Mouse (Mus musculus): ENCODE results near the gene Ppm1a.

Ppm1a gene

DNA sequence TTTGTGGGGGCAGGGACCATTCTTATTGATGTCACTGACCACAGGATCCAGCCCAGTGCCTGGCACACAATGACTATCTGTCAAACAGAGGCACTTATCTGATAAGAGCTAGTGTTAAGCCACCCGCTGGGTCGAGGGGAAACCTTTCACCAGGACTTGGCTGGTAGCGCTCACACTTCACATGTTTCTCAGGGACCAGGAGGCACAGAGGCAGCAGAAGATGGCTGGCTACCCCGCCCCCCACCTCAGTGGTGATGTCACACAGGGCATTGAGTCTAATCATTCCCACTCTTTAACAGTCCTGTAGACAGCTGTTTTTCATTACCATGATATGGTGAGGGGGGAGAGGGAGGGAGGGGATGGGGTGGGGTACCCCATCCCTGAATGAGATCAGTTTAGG, at the start of gene Ppm1a:
TSS of gene Ppm1a (plus strand) at position 370 of the 400 bp plus-strand sequence.
- no peak for DNase-seq

GRCm38 (mm10) chr12:72709981-72710380, 47.3 kb upstream of the Ppm1a start:
- no peak for DNase-seq

- no peak for DNase-seq
Observed at GRCm38 (mm10) chr12:72714896-72715295, 42.4 kb upstream of the Ppm1a start.

DNA sequence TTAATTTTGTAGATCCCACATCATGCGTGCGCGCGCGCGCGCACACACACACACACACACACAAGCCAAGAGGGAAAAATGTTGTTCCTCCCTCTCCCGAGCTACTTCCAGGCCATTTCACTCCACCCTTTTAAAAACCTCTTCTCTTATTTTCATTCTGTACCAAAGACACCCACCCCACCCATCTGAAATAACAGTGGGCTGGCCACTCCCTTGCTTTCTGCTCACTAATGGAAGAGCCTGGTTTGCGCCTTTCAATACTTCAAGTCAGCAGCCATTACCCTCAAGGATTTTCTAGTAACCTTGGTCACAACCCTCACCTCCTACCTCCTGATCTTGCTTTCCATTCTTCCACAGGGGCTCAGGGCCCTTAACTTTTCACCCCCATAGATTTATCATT, 41.4 kb upstream of the Ppm1a start:
- no peak for DNase-seq

- DNase-seq = no peak
Observed at GRCm38 (mm10) chr12:72719046-72719445, 38.2 kb upstream of the Ppm1a start.

GRCm38 (mm10) chr12:72719452-72720087, 37.7 kb upstream of the Ppm1a start:
- DNase-seq = no peak

DNA sequence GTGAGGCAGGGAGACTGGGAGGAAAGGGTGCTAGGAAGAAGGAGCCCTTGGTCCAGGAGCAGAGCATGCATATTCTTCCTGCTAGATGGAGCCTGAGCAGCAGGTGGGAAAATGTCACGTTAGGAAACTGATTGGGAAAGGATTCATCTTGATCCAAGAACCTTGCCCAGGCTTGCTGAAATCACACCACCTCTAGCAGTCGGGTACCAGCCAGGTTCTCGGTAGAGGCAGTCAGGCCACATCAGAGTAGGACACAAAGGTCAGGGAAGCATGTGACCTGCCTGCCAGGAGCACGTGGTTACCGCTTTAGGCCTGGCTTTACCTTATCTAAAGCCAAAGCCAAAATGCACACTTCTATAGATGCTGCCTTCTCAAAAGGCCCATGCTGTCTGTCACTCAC, 35.5 kb upstream of the Ppm1a start:
- DNase-seq = no peak

DNA sequence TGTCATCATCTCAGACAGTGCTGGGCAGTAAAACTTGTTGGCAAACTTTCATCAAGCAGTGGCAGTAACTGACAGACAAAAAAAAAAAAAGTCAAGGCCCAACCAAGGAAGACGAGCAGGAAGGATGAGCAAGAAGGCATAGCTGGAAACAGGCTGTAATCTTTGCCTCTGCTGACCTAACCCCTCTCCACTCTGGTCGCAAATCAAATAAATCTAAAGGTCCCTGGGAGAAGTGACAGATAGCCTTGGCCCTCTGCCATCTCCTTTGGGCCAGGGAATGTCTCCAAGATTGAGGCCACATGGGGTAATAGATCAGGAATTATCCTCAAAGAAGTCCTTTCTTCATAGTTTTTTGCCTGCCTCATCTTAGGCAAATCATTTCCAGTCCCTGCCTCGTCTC, 33.3 kb upstream of the Ppm1a start:
- DNase-seq = peak; percentile 68

GRCm38 (mm10) chr12:72727021-72727420, 30.2 kb upstream of the Ppm1a start:
- DNase-seq = no peak

DNA sequence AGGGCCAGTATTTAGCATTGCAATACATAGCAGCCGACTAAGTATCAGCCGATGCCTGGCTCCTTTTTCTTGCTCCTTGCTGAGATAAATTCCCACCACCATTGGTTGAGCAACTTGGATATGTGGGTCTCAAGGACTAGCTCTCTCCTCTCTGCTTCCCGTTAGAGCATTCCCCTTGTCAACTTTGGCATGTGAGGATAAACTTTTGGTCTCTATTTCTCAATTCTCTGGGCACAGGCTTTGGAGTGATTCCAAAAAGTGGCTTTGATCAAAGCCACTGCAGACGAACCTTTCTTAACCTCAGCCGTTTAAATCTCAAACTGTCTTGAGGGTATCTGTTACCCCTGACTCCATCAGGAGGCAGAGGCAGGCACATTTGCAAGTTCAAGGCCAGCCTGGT, 29.6 kb upstream of the Ppm1a start:
- no peak for DNase-seq

DNA sequence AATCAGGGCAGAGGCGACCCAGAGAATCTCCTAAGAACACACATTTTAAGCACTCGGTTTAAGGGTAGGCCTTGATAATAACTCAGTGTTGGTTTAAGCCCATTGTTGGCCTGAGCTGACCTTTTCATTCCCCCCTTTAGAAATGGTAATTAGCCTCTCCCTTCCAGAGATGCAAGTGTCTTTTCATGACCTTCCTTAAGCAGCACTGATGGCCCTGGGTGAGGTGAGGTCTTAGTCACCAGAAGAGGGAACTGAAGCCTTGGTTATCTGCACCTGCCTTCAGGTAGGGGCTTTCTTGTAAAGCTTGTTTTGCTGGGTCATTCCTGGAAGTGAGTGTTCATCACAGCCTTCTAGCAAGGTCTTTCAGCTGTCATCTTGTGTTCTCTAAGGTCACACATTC, 23.1 kb upstream of the Ppm1a start:
- no peak for DNase-seq

GRCm38 (mm10) chr12:72741176-72741575, 16.1 kb upstream of the Ppm1a start:
- no peak for DNase-seq

- DNase-seq = no peak
Observed at GRCm38 (mm10) chr12:72744803-72745360, 12.4 kb upstream of the Ppm1a start.

- no peak for DNase-seq
Observed at GRCm38 (mm10) chr12:72745486-72745885, 11.8 kb upstream of the Ppm1a start.

- DNase-seq = no peak
Observed at GRCm38 (mm10) chr12:72748341-72748740, 8.9 kb upstream of the Ppm1a start.

GRCm38 (mm10) chr12:72748841-72749240, 8.4 kb upstream of the Ppm1a start:
- no peak for DNase-seq

DNA sequence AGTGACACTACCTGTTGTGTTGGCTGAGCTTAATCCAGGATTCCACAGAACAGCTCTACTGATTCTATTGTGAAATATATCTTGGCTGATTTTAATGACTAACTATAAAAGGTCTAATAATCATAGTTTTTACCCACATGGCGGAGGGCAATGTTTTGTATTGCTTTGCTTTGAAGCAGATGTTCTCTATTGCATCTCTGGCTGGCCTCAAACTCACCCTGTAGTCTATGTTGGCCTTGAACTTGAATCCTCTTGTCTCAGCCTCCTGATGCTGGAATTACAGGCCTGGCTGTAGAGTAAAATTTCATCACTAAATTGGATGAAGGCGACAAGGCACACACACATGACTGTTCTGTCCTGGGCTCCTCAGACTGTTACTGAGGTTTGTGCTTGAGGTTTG, 7.8 kb upstream of the Ppm1a start:
- DNase-seq = no peak

- DNase-seq = no peak
Observed at GRCm38 (mm10) chr12:72750016-72750415, 7.2 kb upstream of the Ppm1a start.

GRCm38 (mm10) chr12:72750606-72751005, 6.6 kb upstream of the Ppm1a start:
- DNase-seq = no peak

DNA sequence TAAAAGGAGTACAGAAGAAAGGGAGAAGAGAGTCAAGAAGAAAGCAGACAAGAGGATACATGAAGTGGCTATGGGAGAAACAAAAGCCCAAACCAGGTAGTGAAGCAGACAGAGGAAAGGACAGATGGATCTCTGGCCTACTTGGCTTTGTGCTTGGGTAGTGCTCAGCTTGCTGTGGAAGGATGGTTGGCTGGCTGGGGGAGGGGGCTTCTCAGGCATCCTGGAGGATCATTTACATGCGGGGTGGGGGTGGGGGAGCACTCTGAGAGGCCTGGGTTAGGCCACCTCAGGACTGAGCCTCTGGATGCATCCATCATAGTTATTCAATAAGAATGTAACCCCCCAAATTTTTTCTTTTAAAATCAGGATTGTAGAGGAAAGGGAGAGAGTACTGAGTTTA, 341 bp downstream of the Ppm1a start:
- no peak for DNase-seq

- DNase-seq = no peak
Observed at GRCm38 (mm10) chr12:72759956-72760355, 2.7 kb downstream of the Ppm1a start.

DNA sequence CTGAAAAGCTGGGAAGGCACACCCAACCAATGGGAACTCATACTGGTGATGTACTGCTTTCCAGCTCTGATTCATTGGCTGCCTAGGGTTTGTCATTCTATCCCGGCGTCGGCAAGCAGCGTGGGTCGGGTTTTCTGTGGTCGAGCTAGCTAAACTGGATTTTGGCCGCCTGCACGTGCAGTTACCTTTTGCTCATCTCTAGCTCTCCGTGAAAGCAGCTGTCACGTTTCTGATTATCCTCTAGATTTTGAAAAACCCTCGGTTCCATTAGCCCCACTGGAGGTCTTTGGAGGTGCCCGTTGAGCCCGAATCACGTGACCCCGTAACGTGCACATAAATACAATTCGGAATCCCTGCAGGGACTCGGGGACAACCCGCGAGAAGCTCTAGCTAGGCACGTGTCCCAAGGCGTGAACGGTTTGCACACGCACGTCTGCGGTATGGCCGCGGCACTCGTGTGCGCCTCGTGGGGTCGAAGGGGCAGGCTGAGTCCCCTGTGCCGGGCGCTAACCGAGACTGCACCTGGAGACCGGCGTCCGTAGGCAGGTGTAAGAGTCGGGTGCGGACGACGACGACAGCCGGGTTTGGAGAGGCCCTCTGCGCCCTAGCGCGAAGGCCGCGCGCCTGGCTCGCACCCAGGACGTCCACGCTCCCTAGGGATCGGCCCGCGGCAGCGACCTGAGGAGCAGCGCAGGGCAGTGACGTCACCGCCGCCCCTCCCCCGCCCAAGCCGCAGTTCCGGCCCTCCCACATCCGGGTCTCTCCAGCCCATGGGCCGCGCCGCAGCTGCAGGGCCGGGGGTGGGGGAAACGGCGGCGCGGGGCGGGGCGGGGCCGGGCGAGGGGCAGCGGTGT, 3.3 kb downstream of the Ppm1a start:
- DNase-seq = peak; percentile 85

- DNase-seq = peak; percentile 96
Observed at GRCm38 (mm10) chr12:72761230-72761648, 4.0 kb downstream of the Ppm1a start.

DNA sequence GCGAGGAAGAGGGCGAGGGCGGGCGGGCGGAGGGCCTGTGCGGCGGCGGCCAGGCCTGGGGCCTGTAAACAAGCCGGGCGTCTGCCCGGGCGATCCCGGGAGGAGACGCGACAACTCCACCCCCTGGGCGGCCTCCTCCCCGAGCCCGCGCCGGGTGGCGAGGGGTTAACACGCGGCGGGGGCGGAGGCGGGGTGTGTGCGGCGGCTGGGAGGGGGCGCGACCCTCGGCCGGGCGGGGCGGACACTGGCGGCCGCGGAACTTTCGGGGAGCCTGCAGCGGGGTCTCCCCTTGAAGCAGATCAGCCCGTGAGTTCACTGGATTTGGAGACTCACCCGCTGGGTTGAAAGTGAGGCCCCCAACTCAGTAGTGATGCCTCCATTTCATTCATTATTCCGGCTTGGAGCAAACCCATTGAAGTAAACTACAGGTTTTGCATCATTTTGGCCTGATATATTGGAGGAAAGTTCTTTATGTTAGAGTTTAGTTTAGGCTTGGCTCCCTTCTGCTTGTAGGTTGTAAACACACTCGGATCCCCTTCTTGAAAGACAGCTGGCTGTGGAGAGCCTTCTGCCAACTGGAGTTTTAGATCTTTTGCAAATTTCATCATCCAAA, 4.5 kb downstream of the Ppm1a start:
- peak; percentile 81 for DNase-seq

Measured in kidney, postnatal 14 days (tissue).